Mouse (Mus musculus): Measurements from ENCODE around the gene Mrpl23. TPM values are rescaled to one million over a fixed set of nuclear protein-coding genes. Genes with fewer than 3 reads are reported as not detected.

The Mrpl23 gene
- 1 to 10 TPM; 5.0 to 5.2 TPM for total RNA-seq (2021)
- long read RNA-seq, experiment 1, transcript Mrpl23-201 (5 exons, 692 nt) = major isoform, 64 of 73 reads
- long read RNA-seq, experiment 1, partial matches to known transcripts = 2 of 73 reads
- long read RNA-seq, experiment 1, other reads (novel, unspliced or antisense) = 6 of 73 reads
- long read RNA-seq, experiment 2, transcript Mrpl23-201 (5 exons, 692 nt) = major isoform, 85 of 101 reads
- long read RNA-seq, experiment 2, partial matches to known transcripts = 8 of 101 reads
- long read RNA-seq, experiment 2, other reads (novel, unspliced or antisense) = 6 of 101 reads

GRCm38 (mm10) chr7:142532671-142533058 lies at the start of gene Mrpl23:
Gene Mrpl23, plus strand, starts transcription at chr7:142532686.
- intact Hi-C loops (cut with DNase I; ENCODE audit: low total_unique reads) = no loop called here
- no peak for DNase-seq

DNA sequence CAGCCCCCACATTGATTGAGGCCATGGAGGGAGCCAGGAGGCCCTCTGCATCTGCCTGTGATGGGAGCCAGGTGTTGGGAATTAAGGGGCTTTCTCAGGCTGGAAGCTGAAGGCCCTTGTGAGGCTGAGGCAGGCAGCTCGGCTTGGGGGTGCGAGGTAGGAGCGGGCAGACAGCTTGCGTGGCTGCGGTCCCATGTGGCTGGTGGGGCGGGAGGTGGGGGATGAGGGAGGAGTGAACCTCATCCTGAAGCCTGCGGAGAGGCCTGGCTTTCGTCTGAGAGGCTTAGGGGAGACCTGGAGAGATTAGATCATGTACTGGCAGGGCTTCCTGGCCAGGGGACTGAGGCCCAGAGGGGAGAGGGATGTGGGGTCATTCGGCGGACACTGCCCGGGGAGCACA lies 49.4 kb upstream of the Mrpl23 start:
- intact Hi-C loops (cut with DNase I; ENCODE audit: low total_unique reads) = no loop called here
- DNase-seq = peak; percentile 70

- peak; percentile 89 for DNase-seq
- intact Hi-C loops (cut with DNase I; ENCODE audit: low total_unique reads) = no loop called here
Measured at GRCm38 (mm10) chr7:142484780-142485179, 47.7 kb upstream of the Mrpl23 start.

- intact Hi-C loops (cut with DNase I; ENCODE audit: low total_unique reads) = no loop called here
- DNase-seq = peak; percentile 54
Measured at GRCm38 (mm10) chr7:142486751-142487162, 45.7 kb upstream of the Mrpl23 start.

DNA sequence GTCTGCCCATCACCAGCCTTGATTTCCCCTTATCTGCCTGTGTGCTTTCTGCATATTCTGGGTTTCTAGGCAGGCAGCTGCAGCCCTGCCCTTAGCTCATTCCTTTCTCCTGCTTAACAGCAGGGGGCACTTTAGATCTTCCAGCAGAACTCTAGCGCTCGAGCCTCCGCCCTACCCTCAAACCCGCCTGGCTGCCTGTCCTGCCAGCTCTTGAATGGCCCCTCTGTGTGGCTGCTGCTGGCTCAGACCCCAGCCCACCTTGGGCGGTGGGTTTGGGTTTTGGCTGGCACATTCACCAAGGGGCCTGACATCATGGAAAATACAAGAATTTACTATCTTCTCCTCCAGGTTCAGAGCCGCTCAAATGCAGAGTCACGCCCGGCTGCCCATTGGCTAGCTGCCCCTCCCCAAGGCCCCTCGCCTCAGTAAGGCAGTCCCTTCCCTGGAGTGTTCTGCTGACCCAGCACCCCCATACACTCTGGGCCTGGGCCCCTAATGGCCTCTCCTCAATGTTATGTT lies 45.1 kb upstream of the Mrpl23 start:
- intact Hi-C loops (cut with DNase I; ENCODE audit: low total_unique reads) = no loop called here
- DNase-seq = peak; percentile 71

DNA sequence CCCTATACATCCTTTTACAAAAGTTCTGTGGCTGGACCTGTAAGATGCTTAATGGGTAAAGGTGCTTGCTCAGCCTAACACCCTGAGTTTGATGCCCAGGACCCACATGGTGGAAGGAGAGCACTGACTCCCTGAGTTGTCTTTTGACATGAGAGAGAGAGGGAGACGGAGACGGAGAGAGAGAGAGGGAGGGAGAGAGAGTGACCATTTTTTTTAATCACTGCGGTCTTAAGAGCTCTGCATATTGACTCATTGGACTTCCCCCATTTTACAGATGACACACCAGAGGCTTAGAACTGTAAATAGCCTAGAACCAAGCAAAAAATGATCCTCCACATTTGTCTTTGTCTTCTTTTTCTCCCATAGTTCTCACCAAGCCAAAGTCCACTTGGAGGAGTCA lies 44.4 kb upstream of the Mrpl23 start:
- intact Hi-C loops (cut with DNase I; ENCODE audit: low total_unique reads) = no loop called here
- DNase-seq = no peak

GRCm38 (mm10) chr7:142493535-142493934 lies 39.0 kb upstream of the Mrpl23 start:
- intact Hi-C loops (cut with DNase I; ENCODE audit: low total_unique reads) = no loop called here
- DNase-seq = no peak

- DNase-seq = peak; percentile 77
- intact Hi-C loops (cut with DNase I; ENCODE audit: low total_unique reads) = loop anchor here (5.0 kb wide), 1 partner anchor 54 kb away; the partner anchor contains the start of gene Tnni2
Measured at GRCm38 (mm10) chr7:142496158-142496557, 36.3 kb upstream of the Mrpl23 start.

DNA sequence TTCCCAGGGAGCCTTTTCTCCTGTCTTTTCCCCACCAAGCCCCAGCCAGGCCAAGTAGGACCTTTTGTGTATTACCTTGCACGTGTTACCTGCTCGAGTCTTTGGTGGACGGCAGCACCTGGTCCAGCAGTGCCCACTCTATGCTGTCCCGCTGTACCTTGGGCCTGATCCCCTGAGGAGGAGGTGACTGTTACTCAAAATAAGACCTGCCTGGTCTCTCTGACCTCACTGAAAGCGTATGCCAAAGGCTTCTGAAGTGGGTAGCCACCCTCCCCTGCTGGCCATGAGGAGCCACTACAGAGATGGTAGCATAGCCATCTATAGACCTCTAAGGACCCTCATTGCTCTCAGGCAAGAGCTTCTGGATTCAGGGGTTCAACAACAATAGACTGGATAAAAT lies 35.7 kb upstream of the Mrpl23 start:
- DNase-seq = no peak
- intact Hi-C loops (cut with DNase I; ENCODE audit: low total_unique reads) = loop anchor here (5.0 kb wide), 1 partner anchor 54 kb away; the partner anchor contains the start of gene Tnni2

- intact Hi-C loops (cut with DNase I; ENCODE audit: low total_unique reads) = loop anchor here (5.0 kb wide), 1 partner anchor 55 kb away; the partner anchor contains the start of gene Tnni2
- DNase-seq = peak; percentile 60
Measured at GRCm38 (mm10) chr7:142497775-142498174, 34.7 kb upstream of the Mrpl23 start.

- intact Hi-C loops (cut with DNase I; ENCODE audit: low total_unique reads) = loop anchor here (5.0 kb wide), 1 partner anchor 56 kb away; the partner anchor contains the start of gene Tnni2
- peak; percentile 70 for DNase-seq
Measured at GRCm38 (mm10) chr7:142498575-142498974, 33.9 kb upstream of the Mrpl23 start, which contains the start of gene Tnnt3. Gene Tnnt3, plus strand, starts transcription at chr7:142498836.

DNA sequence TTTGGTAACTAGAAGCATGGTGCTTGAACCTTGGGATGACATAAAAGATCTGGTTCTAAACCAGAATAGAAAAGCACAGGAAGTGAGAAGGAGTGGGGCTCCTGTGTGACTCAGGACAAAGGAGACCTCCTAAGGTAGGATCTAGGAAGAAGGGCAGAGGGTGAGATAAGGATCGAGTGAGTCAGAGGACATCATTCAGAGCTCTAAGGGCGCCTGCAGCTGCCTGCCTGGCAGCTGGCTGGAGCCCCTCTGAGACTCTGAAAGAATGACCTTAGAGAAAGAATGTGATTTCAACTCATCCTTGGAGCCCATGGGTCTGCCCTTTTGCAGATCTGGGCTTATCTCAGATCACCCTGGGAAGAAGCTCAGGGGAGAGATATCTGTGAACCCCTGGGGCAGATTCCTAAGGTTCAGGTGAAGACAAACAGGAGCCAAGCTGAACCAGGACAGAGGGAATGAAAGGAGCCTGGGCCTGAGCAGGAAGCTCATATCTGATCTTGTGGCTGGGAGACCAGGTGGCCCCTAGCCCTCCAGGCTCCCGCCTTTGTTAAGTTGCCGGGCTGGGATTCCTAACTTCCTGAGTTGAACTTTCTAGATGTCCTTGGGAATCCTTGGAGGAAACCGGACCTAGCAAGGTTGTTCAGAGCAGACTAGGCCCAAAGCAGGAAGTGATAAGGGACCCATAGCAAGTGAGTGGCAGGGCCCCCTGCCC lies 33.3 kb upstream of the Mrpl23 start:
- DNase-seq = no peak
- intact Hi-C loops (cut with DNase I; ENCODE audit: low total_unique reads) = loop anchor here (5.0 kb wide), 1 partner anchor 57 kb away; the partner anchor contains the start of gene Tnni2

DNA sequence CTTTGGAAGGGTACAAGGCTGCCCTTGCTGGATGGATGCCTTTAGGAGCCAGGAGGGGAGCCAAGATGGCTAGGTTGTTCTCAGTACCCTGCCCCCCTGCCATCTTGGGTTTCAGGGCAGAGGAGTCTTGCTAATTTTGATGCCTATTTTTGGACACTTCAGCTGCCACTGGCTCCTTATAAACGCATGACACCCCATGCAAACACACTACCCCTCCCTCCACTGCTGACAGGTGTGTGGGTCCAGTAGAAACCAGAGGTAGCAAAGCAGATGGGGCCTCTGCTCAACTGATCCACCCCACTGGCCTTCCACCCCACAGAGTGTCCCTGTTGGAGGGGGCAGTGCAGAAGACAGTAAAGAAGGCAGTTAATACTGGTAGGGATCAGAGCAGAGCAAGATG lies 32.5 kb upstream of the Mrpl23 start:
- intact Hi-C loops (cut with DNase I; ENCODE audit: low total_unique reads) = no loop called here

GRCm38 (mm10) chr7:142503206-142503605 lies 29.3 kb upstream of the Mrpl23 start:
- intact Hi-C loops (cut with DNase I; ENCODE audit: low total_unique reads) = no loop called here

More for the DNA sequence above, 32.5 kb upstream of the Mrpl23 start:
- peak; percentile 75 for DNase-seq

DNA sequence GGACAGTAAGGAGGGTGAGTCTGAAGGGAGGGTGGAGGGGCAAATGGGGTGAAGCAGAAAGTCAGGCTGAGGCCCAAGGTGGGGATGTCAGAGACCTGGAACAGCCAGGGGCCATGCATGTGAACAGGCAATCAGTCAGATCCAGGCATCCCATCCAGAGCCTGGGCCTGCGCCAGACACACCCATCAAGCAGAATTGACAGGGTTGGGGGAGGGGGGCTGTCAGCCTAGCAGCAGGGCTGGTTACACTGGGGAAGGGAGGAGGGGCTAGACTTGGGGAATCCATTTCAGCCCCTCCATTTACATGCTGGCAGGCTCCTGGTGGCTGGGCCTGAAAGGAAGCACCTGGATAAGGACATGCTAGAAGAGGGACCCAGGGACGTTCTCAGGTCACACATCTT lies 26.5 kb upstream of the Mrpl23 start:
- intact Hi-C loops (cut with DNase I; ENCODE audit: low total_unique reads) = no loop called here

More at GRCm38 (mm10) chr7:142503206-142503605, 29.3 kb upstream of the Mrpl23 start:
- DNase-seq = no peak

GRCm38 (mm10) chr7:142506501-142506900 lies 26.0 kb upstream of the Mrpl23 start:
- intact Hi-C loops (cut with DNase I; ENCODE audit: low total_unique reads) = no loop called here
- DNase-seq = no peak

More for the DNA sequence above, 26.5 kb upstream of the Mrpl23 start:
- peak; percentile 51 for DNase-seq

DNA sequence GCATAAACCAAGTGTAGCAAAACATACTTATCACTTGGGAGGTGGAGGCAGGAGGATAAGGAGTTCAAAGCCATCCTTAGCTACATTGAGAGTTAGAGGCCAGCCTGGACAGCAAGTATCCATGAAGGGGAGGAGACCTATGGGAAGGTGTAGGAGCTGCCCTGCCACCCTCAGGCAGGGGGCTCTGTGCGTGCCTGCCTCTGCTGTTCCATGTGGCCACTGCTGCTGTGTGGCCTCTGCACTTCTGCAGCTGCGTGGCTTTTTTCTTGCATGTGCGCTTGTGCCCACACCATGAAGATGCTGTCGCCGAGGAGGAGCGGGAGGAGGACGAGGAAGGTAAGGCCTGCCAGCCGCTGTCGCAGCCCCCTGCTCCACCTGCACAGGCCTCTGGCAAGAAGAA lies 25.0 kb upstream of the Mrpl23 start:
- no peak for DNase-seq
- intact Hi-C loops (cut with DNase I; ENCODE audit: low total_unique reads) = no loop called here

DNA sequence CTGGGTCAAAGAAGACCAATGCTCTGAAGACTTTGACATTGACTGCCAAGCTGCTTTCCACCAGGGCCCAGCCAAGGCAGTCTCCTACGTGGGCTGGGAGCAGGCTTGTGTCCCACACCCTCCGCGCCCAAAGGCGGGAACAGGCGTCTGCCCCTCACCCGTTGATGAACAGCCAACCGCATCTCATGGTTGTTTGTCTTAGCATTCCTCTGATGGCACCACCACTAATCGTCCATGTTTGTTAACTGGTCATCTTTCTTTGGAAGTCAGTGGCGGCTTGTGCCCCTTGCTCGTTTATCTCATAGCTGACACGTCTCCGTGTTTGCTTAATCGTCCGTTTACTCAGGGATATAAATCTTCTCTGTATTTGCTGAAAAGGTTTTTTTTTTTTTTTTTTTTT lies 23.0 kb upstream of the Mrpl23 start:
- intact Hi-C loops (cut with DNase I; ENCODE audit: low total_unique reads) = no loop called here
- peak; percentile 30 for DNase-seq

DNA sequence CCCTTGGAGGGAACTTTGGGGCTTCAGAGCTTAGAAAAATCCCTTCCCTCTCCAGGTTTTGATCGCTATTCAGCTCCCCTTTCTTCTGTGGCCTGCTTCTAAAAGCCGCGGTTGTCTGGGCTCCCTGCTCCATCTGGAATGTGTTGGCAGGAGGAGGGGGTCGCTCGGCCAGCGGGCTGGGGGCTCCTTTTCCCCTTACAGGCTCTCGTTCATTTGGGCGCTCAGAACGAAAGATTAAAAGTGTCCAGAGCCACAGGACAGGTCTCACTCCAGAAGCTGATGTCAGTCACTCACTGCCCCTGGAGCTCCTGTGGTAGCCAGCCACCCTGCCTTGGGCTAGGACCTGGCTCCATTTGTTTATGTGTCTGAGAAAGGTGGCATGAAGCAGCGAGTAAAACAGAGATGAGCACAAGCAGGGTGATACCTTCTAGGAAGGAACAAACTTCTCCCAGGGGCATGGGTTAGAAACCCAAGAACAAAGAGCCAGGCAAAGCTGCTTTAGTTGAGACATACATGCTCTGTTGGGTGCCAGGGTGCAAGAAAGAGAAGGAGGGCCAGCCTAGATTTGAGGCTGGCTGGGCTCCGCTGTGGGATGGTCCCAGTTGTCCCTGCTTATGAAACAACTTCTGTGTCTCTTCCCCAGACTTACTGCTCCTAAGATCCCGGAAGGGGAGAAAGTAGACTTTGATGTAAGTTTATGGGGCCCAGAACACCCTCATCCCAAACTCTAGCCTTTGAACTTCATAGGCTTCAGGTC lies 22.3 kb upstream of the Mrpl23 start:
- peak; percentile 59 for DNase-seq
- intact Hi-C loops (cut with DNase I; ENCODE audit: low total_unique reads) = no loop called here

GRCm38 (mm10) chr7:142514048-142514447 lies 18.4 kb upstream of the Mrpl23 start:
- DNase-seq = no peak
- intact Hi-C loops (cut with DNase I; ENCODE audit: low total_unique reads) = no loop called here

Data from gastrocnemius, postnatal 14 days (tissue).